Mouse (Mus musculus) neural tube, embryonic 11.5 days (tissue): ENCODE results near the gene Smap2. TPM values are rescaled to one million over a fixed set of nuclear protein-coding genes. Genes with fewer than 3 reads are reported as not detected.

Experiments used
- ATAC-seq: fragments of 200-750 bp; cut with Nextera tagmentation; 2 replicates; pipeline ENCODE4 v1.8.0; 2017; ENCODE audit warnings: moderate number of reproducible peaks, mild to moderate bottlenecking, moderate TSS enrichment, moderate library complexity; ENCODE audit not compliant: insufficient read depth, low FRiP score, low TSS enrichment
- DNase-seq: peaks from one replicate; pipeline ENCODE4 v3.0.0-alpha.2; 2015; ENCODE audit warnings: low spot score
- H3K27ac ChIP-seq: fragments of 300-500 bp; sonication (generic); 2 replicates; pipeline ENCODE4 v1.5.1; 2014; ENCODE audit warnings: low read depth, mild to moderate bottlenecking, low read length
- H3K27me3 ChIP-seq: fragments of 300-500 bp; sonication (generic); 2 replicates; pipeline ENCODE4 v1.6.1; 2014; ENCODE audit warnings: mild to moderate bottlenecking, low read length, mixed read lengths; ENCODE audit not compliant: control insufficient read depth, insufficient read depth
- H3K36me3 ChIP-seq: fragments of 300-500 bp; sonication (generic); 2 replicates; pipeline ENCODE4 v1.6.1; 2014; ENCODE audit warnings: mild to moderate bottlenecking, low read length, moderate library complexity, mixed read lengths; ENCODE audit not compliant: control insufficient read depth, insufficient read depth
- H3K4me1 ChIP-seq: fragments of 300-500 bp; sonication (generic); 2 replicates; pipeline ENCODE4 v1.6.1; 2014; ENCODE audit warnings: low read length, mixed read lengths; ENCODE audit not compliant: control insufficient read depth, insufficient read depth
- H3K4me2 ChIP-seq: fragments of 300-500 bp; sonication (generic); 2 replicates; pipeline ENCODE4 v1.6.1; 2014; ENCODE audit warnings: low read depth, mild to moderate bottlenecking, moderate library complexity
- H3K4me3 ChIP-seq: fragments of 300-500 bp; sonication (generic); 2 replicates; pipeline ENCODE4 v1.5.1; 2014; ENCODE audit warnings: low read depth, low read length
- H3K9ac ChIP-seq: fragments of 300-500 bp; sonication (generic); 2 replicates; pipeline ENCODE4 v1.6.1; 2014; ENCODE audit warnings: mild to moderate bottlenecking, low read length
- H3K9me3 ChIP-seq: fragments of 300-500 bp; sonication (generic); 2 replicates; pipeline ENCODE4 v1.6.1; 2016; ENCODE audit warnings: low read length; ENCODE audit not compliant: control insufficient read depth
- WGBS: fragments of 180-500 bp; shearing (Covaris S2); extraction: QIAGEN DNeasy Blood & Tissue Kit; methylation state at CpG from one replicate; pipeline ENCODE4 v1.1.7; 2014; 5-methylcytosine and 5-hydroxymethylcytosine counted together
- polyA plus RNA-seq: library from polyadenylated mRNA; unstranded; fragments of >200 nt; fragmentation: Nextera tagmentation; extraction: Ambion mirVana; gene quantifications from 2 replicates; pipeline ENCODE4 v1.2.1, GENCODE M21; 2014

The Smap2 gene
- polyA plus RNA-seq, 1 experiment from 2014 or later: 24.7 TPM

- Histone ChIP-seq H3K9me3 (no peaks in the 10 kb centered on the region), H3K27ac (no peak overlapping the region), H3K9ac (no peak overlapping the region), H3K4me2 (no peak overlapping the region), H3K4me3 (no peak overlapping the region), H3K36me3 (no peaks in the 10 kb centered on the region), H3K27me3 (peaks cover 12% of the 10 kb centered on the region), H3K4me1 (peaks cover 16% of the 10 kb centered on the region)
- no peak for DNase-seq
- 54% methylated on average over 5 of the region's 5 CpGs for WGBS
- ATAC-seq: no peak
Measured at GRCm38 (mm10) chr4:121042472-121042871, 25.4 kb upstream of the Smap2 start.

DNA sequence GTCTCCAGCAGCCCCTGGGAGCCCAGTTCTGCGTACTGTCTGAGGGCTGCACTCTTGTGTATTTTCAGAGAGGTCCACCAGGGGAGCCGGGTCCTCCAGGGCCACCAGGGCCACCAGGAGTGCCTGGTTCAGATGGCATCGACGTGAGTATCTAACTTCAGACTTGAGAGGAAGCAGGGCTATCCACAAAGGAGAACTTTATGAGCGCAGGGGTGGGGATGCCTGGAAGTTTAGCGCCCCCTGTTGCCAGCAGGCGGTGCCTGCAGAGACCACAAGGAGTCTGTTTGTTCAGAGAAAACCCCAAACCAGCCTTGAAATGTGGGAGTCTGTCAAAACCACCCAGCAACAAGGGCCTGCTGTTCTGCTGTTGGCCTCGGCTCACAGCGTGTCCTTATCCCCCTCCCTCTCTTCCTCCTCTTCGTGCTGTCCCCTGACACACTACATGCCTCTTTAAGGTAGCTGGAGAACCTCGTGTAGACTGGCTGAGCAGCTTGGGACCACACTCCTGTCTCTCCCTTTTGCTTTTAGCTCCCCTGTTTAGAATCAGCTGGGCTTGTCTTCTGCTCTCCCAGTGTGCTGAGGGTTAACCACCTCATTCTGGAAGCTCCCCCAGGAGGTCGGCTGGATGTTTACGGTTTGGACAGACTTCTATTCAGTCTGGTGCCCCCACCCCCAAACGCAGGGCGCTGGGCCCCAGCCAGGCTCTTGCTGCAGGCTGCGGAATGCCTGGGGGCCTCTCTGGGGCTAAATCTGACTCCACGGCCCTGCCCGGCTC, 24.0 kb upstream of the Smap2 start:
- ATAC-seq (peak; percentile 70), DNase-seq (peak; percentile 77)
- H3K4me2 ChIP-seq: no peak overlapping the region; the same call in 1 of the 2 replicates
- peaks cover 16% of the 10 kb centered on the region for H3K4me1 ChIP-seq
- H3K27ac ChIP-seq: peak overlapping the region; percentile 36; the same call in 1 of the 2 replicates
- peaks cover 12% of the 10 kb centered on the region for H3K27me3 ChIP-seq
- 8% methylated on average over 18 of the region's 18 CpGs for WGBS
- H3K4me3 ChIP-seq: no peak overlapping the region
- no peaks in the 10 kb centered on the region for H3K9me3 ChIP-seq
- H3K36me3 ChIP-seq: no peaks in the 10 kb centered on the region
- H3K9ac ChIP-seq: peak overlapping the region; percentile 27; the same call in 1 of the 2 replicates

GRCm38 (mm10) chr4:121040323-121040722, 23.3 kb upstream of the Smap2 start:
- Histone ChIP-seq H3K9me3 (no peaks in the 10 kb centered on the region), H3K36me3 (no peaks in the 10 kb centered on the region), H3K27ac (peak overlapping the region; percentile 17; the same call in 1 of the 2 replicates), H3K4me3 (peak overlapping the region; percentile 37; the same call in 1 of the 2 replicates), H3K9ac (peak overlapping the region; percentile 64), H3K4me2 (peak overlapping the region; percentile 68), H3K27me3 (peaks cover 12% of the 10 kb centered on the region), H3K4me1 (peaks cover 16% of the 10 kb centered on the region)
- 60% methylated on average over 14 of the region's 14 CpGs for WGBS
- no peak for DNase-seq
- ATAC-seq: no peak

GRCm38 (mm10) chr4:121039331-121040115, 22.5 kb upstream of the Smap2 start, which contains the start of gene Col9a2:
TSS of gene Col9a2 (plus strand) at chr4:121039385.
- no peaks in the 10 kb centered on the region for H3K36me3 ChIP-seq
- peaks cover 12% of the 10 kb centered on the region for H3K27me3 ChIP-seq
- H3K4me2 ChIP-seq: peak within 1 kb of the TSS; percentile 68
- DNase-seq: peak; percentile 59
- H3K4me1 ChIP-seq: peaks cover 16% of the 10 kb centered on the region
- peak within 1 kb of the TSS; percentile 64 for H3K9ac ChIP-seq
- H3K9me3 ChIP-seq: no peaks in the 10 kb centered on the region
- 3% methylated on average over 46 of the region's 46 CpGs for WGBS
- peak within 1 kb of the TSS; percentile 17; the same call in 1 of the 2 replicates for H3K27ac ChIP-seq
- 0 out of 2 replicates have a peak, but pooled peaks have one; percentile 18 for ATAC-seq
- H3K4me3 ChIP-seq: peak within 1 kb of the TSS; percentile 37

- H3K27me3 ChIP-seq: no peaks in the 10 kb centered on the region
- 80% methylated on average over 2 of the region's 2 CpGs for WGBS
- no peak overlapping the region for H3K4me3 ChIP-seq
- H3K9me3 ChIP-seq: no peaks in the 10 kb centered on the region
- H3K4me1 ChIP-seq: no peaks in the 10 kb centered on the region
- no peak overlapping the region for H3K4me2 ChIP-seq
- no peak overlapping the region for H3K9ac ChIP-seq
- no peak for ATAC-seq
- H3K27ac ChIP-seq: no peak overlapping the region
- no peak for DNase-seq
- no peaks in the 10 kb centered on the region for H3K36me3 ChIP-seq
Measured at GRCm38 (mm10) chr4:121033006-121033405, 16.0 kb upstream of the Smap2 start.

GRCm38 (mm10) chr4:121031440-121031839, 14.4 kb upstream of the Smap2 start:
- Histone ChIP-seq H3K27ac (no peak overlapping the region), H3K36me3 (no peaks in the 10 kb centered on the region), H3K27me3 (no peaks in the 10 kb centered on the region), H3K4me2 (no peak overlapping the region), H3K9ac (no peak overlapping the region), H3K4me1 (no peaks in the 10 kb centered on the region), H3K9me3 (no peaks in the 10 kb centered on the region), H3K4me3 (no peak overlapping the region)
- 59% methylated on average over 4 of the region's 4 CpGs for WGBS
- DNase-seq: no peak
- no peak for ATAC-seq

DNA sequence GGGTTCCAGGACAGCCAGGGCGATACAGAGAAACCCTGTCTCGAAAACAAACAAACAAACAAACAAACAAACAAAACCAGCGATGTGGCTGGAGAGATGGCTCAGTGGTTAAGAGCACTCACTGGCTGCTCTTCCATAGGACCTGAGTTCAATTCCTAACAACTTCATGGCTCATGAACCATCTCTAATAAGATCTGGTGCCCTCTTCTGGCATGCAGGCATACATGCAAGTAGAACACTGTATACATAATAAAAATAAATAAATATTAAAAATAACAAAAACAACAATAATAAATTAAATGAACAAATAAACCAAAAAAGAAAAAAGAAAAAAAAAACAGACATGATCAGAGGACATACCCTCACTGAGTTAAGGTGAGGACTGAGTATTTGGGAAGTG, 12.6 kb upstream of the Smap2 start:
- Histone ChIP-seq H3K27ac (no peak overlapping the region), H3K4me1 (no peaks in the 10 kb centered on the region), H3K36me3 (no peaks in the 10 kb centered on the region), H3K9ac (no peak overlapping the region), H3K27me3 (no peaks in the 10 kb centered on the region), H3K4me2 (no peak overlapping the region), H3K9me3 (no peaks in the 10 kb centered on the region), H3K4me3 (no peak overlapping the region)
- ATAC-seq (no peak), DNase-seq (no peak)
- 78% methylated on average over 3 of the region's 3 CpGs for WGBS

GRCm38 (mm10) chr4:121028659-121029392, 11.8 kb upstream of the Smap2 start:
- ATAC-seq (no peak), DNase-seq (peak; percentile 76)
- H3K4me2 ChIP-seq: no peak overlapping the region
- no peaks in the 10 kb centered on the region for H3K27me3 ChIP-seq
- H3K4me1 ChIP-seq: no peaks in the 10 kb centered on the region
- H3K9ac ChIP-seq: no peak overlapping the region
- no peak overlapping the region for H3K27ac ChIP-seq
- H3K9me3 ChIP-seq: no peaks in the 10 kb centered on the region
- no peak overlapping the region for H3K4me3 ChIP-seq
- H3K36me3 ChIP-seq: no peaks in the 10 kb centered on the region
- 30% methylated on average over 14 of the region's 14 CpGs for WGBS
